Mouse (Mus musculus): ENCODE data around the gene Tmem235.

DNA sequence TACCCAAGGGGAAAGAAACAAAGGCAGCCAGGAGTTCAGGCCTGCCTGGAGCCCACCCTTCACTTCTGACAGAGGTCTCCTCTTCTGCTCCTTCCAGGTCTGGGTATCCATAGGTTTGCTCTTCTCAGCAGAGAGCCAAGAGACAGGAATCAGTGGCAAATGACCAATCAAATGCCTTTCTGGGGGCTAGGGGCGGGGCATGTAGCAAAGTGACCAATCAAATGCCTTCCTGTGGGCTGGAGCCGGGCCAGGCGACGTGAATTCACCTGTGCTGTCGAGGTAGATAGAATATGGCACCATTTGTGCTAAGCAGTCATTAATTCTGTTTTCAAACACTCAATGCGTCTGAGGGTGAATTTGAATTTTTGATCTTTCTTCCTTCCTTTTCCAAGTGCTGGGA lies 31.6 kb downstream of the Tmem235 start:
- TF ChIP-seq POLR2A (IDR thresholded peaks at IDR 0.05; ENCODE audit: insufficient read depth, low read length), result no peak
- TF ChIP-seq CTCF (IDR thresholded peaks at IDR 0.05; ENCODE audit: low read depth, low read length), result no peak

All from ES-Bruce4 (cell line).